Mouse (Mus musculus) olfactory bulb, adult 2 months (tissue): Measurements from ENCODE around the gene Snx8. TPM values are rescaled to one million over a fixed set of nuclear protein-coding genes. Genes with fewer than 3 reads are reported as not detected.

Source experiments
- H3K27ac ChIP-seq: fragments of 200-500 bp; 2 replicates; pipeline ENCODE4 v1.5.1; 2012; ENCODE audit warnings: low read depth, low read length; ENCODE audit not compliant: insufficient read depth
- H3K4me1 ChIP-seq: fragments of 200-500 bp; 2 replicates; pipeline ENCODE4 v1.6.1; 2012; ENCODE audit warnings: low read length; ENCODE audit not compliant: control insufficient read depth, insufficient read depth
- H3K4me3 ChIP-seq: fragments of 200-500 bp; 2 replicates; pipeline ENCODE4 v1.5.1; 2012; ENCODE audit warnings: mild to moderate bottlenecking, low read depth, low read length, moderate library complexity; ENCODE audit not compliant: insufficient read depth
- CTCF ChIP-seq: fragments of 200-500 bp; IDR thresholded peaks from 2 replicates; pipeline ENCODE4 v1.5.1; 2012; ENCODE audit warnings: low read depth, mild to moderate bottlenecking, low read length, moderate library complexity; ENCODE audit not compliant: insufficient read depth
- POLR2A ChIP-seq: fragments of 200-500 bp; IDR thresholded peaks from 2 replicates; pipeline ENCODE4 v1.6.1; 2012; ENCODE audit warnings: mild to moderate bottlenecking, low read depth, low read length, moderate library complexity; ENCODE audit not compliant: insufficient read depth
- WGBS: fragments of 180-500 bp; shearing (Covaris S2); methylation state at CpG from one replicate; pipeline ENCODE4 v1.1.7; 2018; 5-methylcytosine and 5-hydroxymethylcytosine counted together
- polyA plus RNA-seq: library from polyadenylated mRNA; stranded (reverse); fragments of >200 nt; gene quantifications from 2 replicates; pipeline ENCODE4 v1.2.4, GENCODE M21; 2012; ENCODE audit warnings: low replicate concordance; ENCODE audit not compliant: missing spikeins, insufficient read depth, insufficient read length

Snx8 gene
- polyA plus RNA-seq, 1 experiment = not detected

DNA sequence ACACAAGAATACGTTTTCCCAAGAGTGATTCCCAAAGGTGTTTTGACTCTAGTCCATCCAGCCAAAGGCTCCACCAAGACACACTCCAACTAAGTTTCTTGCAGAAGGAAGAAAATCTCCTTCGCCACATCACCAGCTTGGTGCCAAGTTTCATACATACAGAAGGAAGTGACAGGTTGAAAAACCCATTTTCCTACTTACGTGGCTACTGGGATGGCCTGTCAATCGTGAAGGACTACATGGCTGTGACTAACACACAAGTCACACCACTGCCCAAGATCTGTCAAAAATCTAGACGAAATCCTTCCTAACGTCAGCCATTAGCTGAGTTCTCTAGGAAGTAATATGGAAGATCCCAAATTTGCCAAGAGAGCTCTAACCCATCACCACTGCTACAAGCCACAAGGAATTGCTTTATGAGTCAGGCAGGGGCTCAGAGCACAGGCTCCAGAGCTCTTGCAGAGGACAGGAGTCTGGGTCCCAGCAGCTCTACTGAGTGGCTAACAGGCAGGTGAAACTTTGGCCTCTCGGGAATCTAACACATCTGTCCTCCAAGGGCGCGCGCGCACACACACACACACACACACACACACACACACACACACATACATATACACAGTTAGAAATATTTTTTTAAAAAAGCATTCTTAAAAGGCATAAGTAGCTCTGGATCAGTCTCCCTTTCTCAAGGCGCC is 1.1 kb downstream of the Snx8 start:
- peaks cover 13% of the 10 kb centered on the region for H3K4me1 ChIP-seq
- 76% methylated on average over 12 of the region's 12 CpGs for WGBS
- no peak overlapping the region for H3K4me3 ChIP-seq
- H3K27ac ChIP-seq = no peak overlapping the region
- no peak for TF ChIP-seq POLR2A
- TF ChIP-seq CTCF = no peak

DNA sequence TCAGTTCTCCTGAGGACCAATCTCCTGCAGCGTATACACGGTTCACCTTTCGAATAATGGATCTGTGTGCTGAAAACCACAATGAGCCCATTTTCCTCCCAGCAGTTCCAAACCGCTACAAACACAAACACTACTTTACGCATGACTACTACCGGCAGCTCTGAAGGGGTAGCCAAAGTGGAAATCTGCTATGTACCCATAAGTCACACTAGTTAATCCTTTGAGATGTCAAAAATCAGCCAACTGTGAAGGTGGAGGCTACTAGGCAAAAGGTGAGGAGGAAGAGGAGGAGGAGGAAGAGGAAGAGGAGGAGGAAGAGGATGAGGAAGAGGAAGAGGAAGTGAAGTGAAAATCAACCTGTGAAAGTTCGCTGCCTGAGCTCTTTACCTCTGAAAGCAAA is 1.8 kb downstream of the Snx8 start:
- WGBS = 82% methylated on average over 7 of the region's 7 CpGs

DNA sequence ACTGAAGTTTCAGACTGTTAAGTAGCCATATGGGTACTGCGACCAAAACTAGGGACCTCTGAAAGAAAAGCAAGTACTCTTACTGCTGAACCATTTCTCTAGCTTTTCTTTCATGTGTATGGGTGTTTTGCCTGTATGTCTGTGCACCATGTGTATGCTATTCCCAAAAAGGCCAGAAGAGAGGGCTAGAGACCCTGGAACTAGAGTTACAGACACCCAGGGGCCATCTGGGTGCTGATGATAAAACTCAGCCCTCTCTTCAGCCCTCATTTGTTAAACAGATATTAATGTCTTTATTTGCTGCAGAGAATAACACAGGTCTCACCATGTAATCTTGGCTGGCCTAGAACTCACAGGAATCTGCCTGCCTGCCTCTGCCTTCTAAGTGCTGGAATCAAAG is 4.6 kb downstream of the Snx8 start:
- 93% methylated on average over 1 of the region's 1 CpGs for WGBS
- TF ChIP-seq CTCF = no peak
- no peak for TF ChIP-seq POLR2A
- Histone ChIP-seq H3K27ac (no peak overlapping the region), H3K4me1 (peaks cover 13% of the 10 kb centered on the region), H3K4me3 (no peak overlapping the region)

More for the DNA sequence above, 1.8 kb downstream of the Snx8 start:
- Histone ChIP-seq H3K4me3 (no peak overlapping the region), H3K4me1 (peaks cover 13% of the 10 kb centered on the region), H3K27ac (no peak overlapping the region)
- TF ChIP-seq CTCF (no peak), POLR2A (no peak)

DNA sequence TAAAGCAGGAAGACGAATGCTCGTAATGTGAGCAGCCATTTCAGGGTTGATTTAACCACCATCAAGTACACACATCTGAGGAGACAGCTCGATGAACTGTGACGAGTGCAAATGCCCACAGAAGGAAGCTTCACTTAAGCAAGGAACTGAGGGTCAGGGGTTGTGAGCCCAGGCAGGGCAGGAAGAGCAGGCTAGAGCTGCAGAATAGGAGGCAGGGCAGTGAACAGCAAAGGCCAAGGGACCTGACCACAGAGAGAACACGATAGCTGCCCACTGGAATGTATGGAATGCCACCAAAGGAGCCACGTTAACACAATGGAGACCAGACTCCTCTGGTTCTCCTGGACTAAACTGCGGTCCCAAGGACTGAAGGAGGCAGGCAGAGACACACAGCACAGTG is 5.5 kb downstream of the Snx8 start:
- Histone ChIP-seq H3K4me3 (no peak overlapping the region), H3K27ac (no peak overlapping the region), H3K4me1 (peaks cover 4% of the 10 kb centered on the region)
- TF ChIP-seq POLR2A (no peak), CTCF (no peak)
- WGBS = 64% methylated on average over 7 of the region's 7 CpGs

- TF ChIP-seq CTCF (no peak), POLR2A (no peak)
- Histone ChIP-seq H3K27ac (no peak overlapping the region), H3K4me1 (no peaks in the 10 kb centered on the region), H3K4me3 (no peak overlapping the region)
- 96% methylated on average over 6 of the region's 6 CpGs for WGBS
Measured at GRCm38 (mm10) chr5:140382688-140383087, 6.4 kb downstream of the Snx8 start.

DNA sequence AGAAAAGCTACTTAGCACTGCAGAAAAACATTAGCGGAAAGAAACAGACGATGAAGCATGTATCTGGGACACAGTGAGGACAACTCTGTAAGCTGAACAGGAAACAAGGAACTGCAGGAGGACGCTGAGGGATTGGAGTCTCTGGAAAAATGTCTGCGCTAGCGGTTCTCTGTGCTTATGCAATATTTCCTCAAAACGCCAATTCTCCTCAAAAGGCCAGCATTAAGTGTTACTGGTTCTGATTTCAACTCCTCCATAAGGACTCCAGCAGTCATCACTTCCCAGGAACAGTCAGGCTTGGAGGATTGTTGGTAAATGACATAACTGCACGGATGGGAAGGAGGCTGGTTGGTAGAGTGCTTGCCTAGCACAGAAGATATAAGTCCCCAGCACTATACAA is 7.9 kb downstream of the Snx8 start:
- Histone ChIP-seq H3K4me1 (no peaks in the 10 kb centered on the region), H3K4me3 (no peak overlapping the region), H3K27ac (no peak overlapping the region)
- TF ChIP-seq CTCF (no peak), POLR2A (no peak)
- WGBS = 92% methylated on average over 7 of the region's 7 CpGs

DNA sequence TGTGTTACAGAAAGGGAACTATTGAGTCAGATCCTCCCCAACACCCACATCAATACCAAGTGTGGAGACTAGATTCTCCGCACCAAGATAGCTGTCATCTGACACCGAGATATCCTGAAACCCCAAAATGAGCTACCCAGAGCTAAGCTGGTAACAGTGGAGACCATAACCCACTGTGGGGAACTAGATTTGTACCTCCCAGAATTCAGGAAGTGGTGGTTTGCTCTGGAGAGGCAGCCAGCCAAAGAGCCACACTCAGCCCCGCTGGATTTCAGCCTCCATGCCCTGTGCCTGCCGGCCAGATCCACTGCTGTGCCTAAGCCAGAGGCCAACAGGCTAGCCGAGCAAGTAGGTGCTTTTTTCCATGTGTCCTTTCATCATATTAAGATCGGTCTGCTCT is 9.8 kb downstream of the Snx8 start:
- Histone ChIP-seq H3K4me1 (no peaks in the 10 kb centered on the region), H3K27ac (no peak overlapping the region), H3K4me3 (no peak overlapping the region)
- 77% methylated on average over 6 of the region's 6 CpGs for WGBS
- no peak for TF ChIP-seq CTCF
- TF ChIP-seq POLR2A = no peak

GRCm38 (mm10) chr5:140378121-140378853 is 10.8 kb downstream of the Snx8 start:
- no peak overlapping the region for H3K4me3 ChIP-seq
- H3K27ac ChIP-seq = no peak overlapping the region
- H3K4me1 ChIP-seq = peaks cover 3% of the 10 kb centered on the region; the same call in 1 of the 2 replicates
- WGBS = 92% methylated on average over 6 of the region's 6 CpGs
- TF ChIP-seq POLR2A = no peak
- TF ChIP-seq CTCF = no peak

- H3K4me3 ChIP-seq = no peak overlapping the region
- H3K27ac ChIP-seq = no peak overlapping the region
- no peak for TF ChIP-seq POLR2A
- no peak for TF ChIP-seq CTCF
- WGBS = 93% methylated on average over 4 of the region's 4 CpGs
- peaks cover 3% of the 10 kb centered on the region; the same call in 1 of the 2 replicates for H3K4me1 ChIP-seq
Measured at GRCm38 (mm10) chr5:140375249-140375829, 13.7 kb downstream of the Snx8 start.
